Mouse (Mus musculus) heart, embryonic 14.5 days (tissue): ENCODE results near the gene Ccser2. TPM values are rescaled to one million over a fixed set of nuclear protein-coding genes. Genes with fewer than 3 reads are reported as not detected.
A peak's percentile ranks its signal among the peaks of the same experiment; 100 is the strongest.

ENCODE experiments used
- ATAC-seq: fragments of 200-750 bp; cut with Nextera tagmentation; 2 replicates; pipeline ENCODE4 v1.8.0; 2017; ENCODE audit warnings: low read depth, moderate TSS enrichment; ENCODE audit not compliant: insufficient number of reproducible peaks, insufficient read depth, low FRiP score
- H3K27ac ChIP-seq, 2 experiments: fragments of 200-500 bp in 1 of 2; fragments of 300-500 bp in 1 of 2; sonication (generic) in 1 of 2; replicated peaks in 1 of 2; 2 replicates each; pipeline ENCODE4 v1.5.1; 2012 to 2014; ENCODE audit warnings: low read depth in 2 of 2, low read length in 2 of 2, control low read depth in 1 of 2, mild to moderate bottlenecking in 1 of 2, mixed read lengths in 1 of 2; ENCODE audit not compliant: control insufficient read depth in 1 of 2, insufficient read depth in 1 of 2
- H3K27me3 ChIP-seq: fragments of 300-500 bp; sonication (generic); 2 replicates; pipeline ENCODE4 v1.6.1; 2014; ENCODE audit warnings: mild to moderate bottlenecking, low read length, control low read depth; ENCODE audit not compliant: control insufficient read depth, insufficient read depth
- H3K36me3 ChIP-seq: fragments of 300-500 bp; sonication (generic); 2 replicates; pipeline ENCODE4 v1.6.1; 2014; ENCODE audit warnings: mild to moderate bottlenecking, control low read depth, low read length, mixed read lengths; ENCODE audit not compliant: control insufficient read depth, insufficient read depth
- H3K4me1 ChIP-seq, 2 experiments: fragments of 200-500 bp in 1 of 2; fragments of 300-500 bp in 1 of 2; sonication (generic) in 1 of 2; 2 replicates each; pipeline ENCODE4 v1.6.1; 2012 to 2014; ENCODE audit warnings: low read length in 2 of 2, control low read depth in 1 of 2, mixed read lengths in 1 of 2; ENCODE audit not compliant: control insufficient read depth in 2 of 2, insufficient read depth in 2 of 2
- H3K4me2 ChIP-seq: fragments of 300-500 bp; sonication (generic); 2 replicates; pipeline ENCODE4 v1.6.1; 2014; ENCODE audit warnings: mild to moderate bottlenecking, low read length
- H3K4me3 ChIP-seq, 2 experiments: fragments of 200-500 bp in 1 of 2; fragments of 300-500 bp in 1 of 2; sonication (generic) in 1 of 2; 2 replicates each; pipeline ENCODE4 v1.5.1; 2012 to 2014; ENCODE audit warnings: low read length in 2 of 2, mild to moderate bottlenecking in 2 of 2, control low read depth in 1 of 2, low read depth in 1 of 2, moderate library complexity in 1 of 2; ENCODE audit not compliant: control insufficient read depth in 1 of 2, insufficient read depth in 1 of 2
- H3K9ac ChIP-seq: fragments of 300-500 bp; sonication (generic); 2 replicates; pipeline ENCODE4 v1.6.1; 2014; ENCODE audit warnings: mild to moderate bottlenecking, low read length
- H3K9me3 ChIP-seq: fragments of 300-500 bp; sonication (generic); 2 replicates; pipeline ENCODE4 v1.6.1; 2016; ENCODE audit warnings: low read length, control low read depth; ENCODE audit not compliant: control insufficient read depth
- WGBS: fragments of 180-500 bp; shearing (Covaris S2); extraction: QIAGEN DNeasy Blood & Tissue Kit; methylation state at CpG from one replicate; pipeline ENCODE4 v1.1.7; 2014; 5-methylcytosine and 5-hydroxymethylcytosine counted together
- polyA plus RNA-seq: library from polyadenylated mRNA; unstranded; fragments of >200 nt; fragmentation: Nextera tagmentation; extraction: Ambion mirVana; gene quantifications from 2 replicates; pipeline ENCODE4 v1.2.1, GENCODE M21; 2014

Gene Ccser2
- polyA plus RNA-seq, 1 experiment from 2014 or later, result 61.8 TPM

GRCm38 (mm10) chr14:36915203-36915602 lies 53.4 kb downstream of the Ccser2 start:
- peaks cover 9 to 30% of the 10 kb centered on the region in 2 experiments; a peak in 3 of 4 replicates for H3K4me1 ChIP-seq
- no peak overlapping the region for H3K9ac ChIP-seq
- no peaks in the 10 kb centered on the region for H3K9me3 ChIP-seq
- no peak overlapping the region for H3K27ac ChIP-seq
- H3K4me3 ChIP-seq, result no peak overlapping the region
- no peak overlapping the region for H3K4me2 ChIP-seq
- ATAC-seq, result no peak
- WGBS, result 97% methylated on average over 6 of the region's 6 CpGs
- peaks cover 19% of the 10 kb centered on the region for H3K36me3 ChIP-seq
- H3K27me3 ChIP-seq, result no peaks in the 10 kb centered on the region

- H3K9me3 ChIP-seq, result no peaks in the 10 kb centered on the region
- 93% methylated on average over 3 of the region's 3 CpGs for WGBS
- H3K4me3 ChIP-seq, result no peak overlapping the region
- peaks cover 23% of the 10 kb centered on the region for H3K36me3 ChIP-seq
- H3K9ac ChIP-seq, result no peak overlapping the region
- peaks cover 5 to 24% of the 10 kb centered on the region in 2 experiments; a peak in 3 of 4 replicates for H3K4me1 ChIP-seq
- H3K4me2 ChIP-seq, result no peak overlapping the region
- no peak for ATAC-seq
- no peaks in the 10 kb centered on the region for H3K27me3 ChIP-seq
- H3K27ac ChIP-seq, result no peak overlapping the region
These were observed 54.0 kb downstream of the Ccser2 start for GRCm38 (mm10) chr14:36914473-36915005.

- WGBS, result 26% methylated on average over 6 of the region's 6 CpGs
- H3K27me3 ChIP-seq, result no peaks in the 10 kb centered on the region
- H3K4me3 ChIP-seq, result no peak overlapping the region
- no peak overlapping the region for H3K4me2 ChIP-seq
- no peaks in the 10 kb centered on the region for H3K9me3 ChIP-seq
- H3K9ac ChIP-seq, result 0 out of 2 replicates have a peak overlapping the region, but pooled peaks have one; percentile 23
- peaks cover 3 to 13% of the 10 kb centered on the region in 2 experiments; a peak in 3 of 4 replicates for H3K4me1 ChIP-seq
- no peak for ATAC-seq
- peaks cover 42% of the 10 kb centered on the region for H3K36me3 ChIP-seq
- H3K27ac ChIP-seq, result peak overlapping the region; percentile 10 to 53; a peak in 3 of 4 replicates
These were observed 56.8 kb downstream of the Ccser2 start for GRCm38 (mm10) chr14:36911738-36912137.

- no peaks in the 10 kb centered on the region for H3K27me3 ChIP-seq
These were observed 62.6 kb downstream of the Ccser2 start for GRCm38 (mm10) chr14:36905809-36906522.

GRCm38 (mm10) chr14:36904206-36904605 lies 64.4 kb downstream of the Ccser2 start:
- Histone ChIP-seq H3K27me3 (no peaks in the 10 kb centered on the region), H3K4me2 (no peak overlapping the region), H3K9ac (no peak overlapping the region), H3K4me1 (no peaks in the 10 kb centered on the region), H3K9me3 (no peaks in the 10 kb centered on the region), H3K4me3 (no peak overlapping the region), H3K27ac (no peak overlapping the region), H3K36me3 (peaks cover 62% of the 10 kb centered on the region)
- ATAC-seq, result no peak
- WGBS, result 73% methylated on average over 1 of the region's 1 CpGs

More at GRCm38 (mm10) chr14:36905809-36906522, 62.6 kb downstream of the Ccser2 start:
- H3K4me3 ChIP-seq, result no peak overlapping the region
- no peak overlapping the region for H3K4me2 ChIP-seq
- no peaks in the 10 kb centered on the region for H3K4me1 ChIP-seq
- H3K9ac ChIP-seq, result no peak overlapping the region
- ATAC-seq, result no peak
- WGBS, result 93% methylated on average over 9 of the region's 11 CpGs
- no peak overlapping the region for H3K27ac ChIP-seq
- no peaks in the 10 kb centered on the region for H3K9me3 ChIP-seq
- H3K36me3 ChIP-seq, result peaks cover 55% of the 10 kb centered on the region

- H3K9me3 ChIP-seq, result no peaks in the 10 kb centered on the region
- no peaks in the 10 kb centered on the region for H3K27me3 ChIP-seq
- ATAC-seq, result no peak
- H3K4me2 ChIP-seq, result no peak overlapping the region
- no peak overlapping the region for H3K4me3 ChIP-seq
- H3K27ac ChIP-seq, result no peak overlapping the region
- no peaks in the 10 kb centered on the region for H3K4me1 ChIP-seq
- H3K36me3 ChIP-seq, result peaks cover 62% of the 10 kb centered on the region
- no peak overlapping the region for H3K9ac ChIP-seq
These were observed 67.7 kb downstream of the Ccser2 start for GRCm38 (mm10) chr14:36900883-36901282.

- H3K36me3 ChIP-seq, result peaks cover 66% of the 10 kb centered on the region
- no peak overlapping the region for H3K4me2 ChIP-seq
- no peak for ATAC-seq
- no peak overlapping the region for H3K27ac ChIP-seq
- no peaks in the 10 kb centered on the region for H3K27me3 ChIP-seq
- H3K4me1 ChIP-seq, result peaks cover 0 to 6% of the 10 kb centered on the region in 2 experiments; a peak in 2 of 4 replicates
- H3K4me3 ChIP-seq, result no peak overlapping the region
- 88% methylated on average over 3 of the region's 3 CpGs for WGBS
- H3K9ac ChIP-seq, result no peak overlapping the region
- no peaks in the 10 kb centered on the region for H3K9me3 ChIP-seq
These were observed 73.9 kb downstream of the Ccser2 start for GRCm38 (mm10) chr14:36894701-36895100.
